Mouse (Mus musculus): ENCODE measurements around the gene Klhdc8a. TPM values are rescaled to one million over a fixed set of nuclear protein-coding genes. Genes with fewer than 3 reads are reported as not detected.

Klhdc8a gene
- total RNA-seq, 4 experiments from 2014 or later, result 11.8 to 22.9 (median 17.5) TPM

DNA sequence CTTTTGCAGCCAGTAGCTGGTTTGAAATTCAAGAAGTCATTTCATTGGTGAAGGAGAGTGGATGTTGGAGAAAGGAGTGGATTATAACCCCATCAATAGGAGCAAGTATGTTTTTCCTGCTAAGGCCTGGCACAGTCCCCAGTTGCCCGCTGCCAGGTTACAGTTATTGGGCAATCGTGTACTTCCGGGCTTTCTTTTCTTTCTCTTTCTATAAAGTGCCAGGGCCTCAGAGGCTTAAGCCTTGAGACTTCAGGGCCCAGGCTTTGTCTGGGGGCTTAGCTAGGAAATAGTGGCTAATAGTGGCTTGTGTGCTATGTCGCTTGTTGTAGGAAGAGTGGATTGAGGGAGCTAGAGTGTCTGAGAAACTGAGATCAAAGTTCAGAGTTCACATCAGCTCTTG is 19.0 kb downstream of the Klhdc8a start:
- no peak for DNase-seq (ENCODE audit: low spot score)

GRCm38 (mm10) chr1:132317894-132318863 is 19.8 kb downstream of the Klhdc8a start:
- DNase-seq (ENCODE audit: low spot score), result no peak

GRCm38 (mm10) chr1:132319242-132319641 is 20.8 kb downstream of the Klhdc8a start:
- DNase-seq (ENCODE audit: low spot score), result no peak

GRCm38 (mm10) chr1:132321821-132322580 is 23.6 kb downstream of the Klhdc8a start:
- no peak for DNase-seq (ENCODE audit: low spot score)

DNA sequence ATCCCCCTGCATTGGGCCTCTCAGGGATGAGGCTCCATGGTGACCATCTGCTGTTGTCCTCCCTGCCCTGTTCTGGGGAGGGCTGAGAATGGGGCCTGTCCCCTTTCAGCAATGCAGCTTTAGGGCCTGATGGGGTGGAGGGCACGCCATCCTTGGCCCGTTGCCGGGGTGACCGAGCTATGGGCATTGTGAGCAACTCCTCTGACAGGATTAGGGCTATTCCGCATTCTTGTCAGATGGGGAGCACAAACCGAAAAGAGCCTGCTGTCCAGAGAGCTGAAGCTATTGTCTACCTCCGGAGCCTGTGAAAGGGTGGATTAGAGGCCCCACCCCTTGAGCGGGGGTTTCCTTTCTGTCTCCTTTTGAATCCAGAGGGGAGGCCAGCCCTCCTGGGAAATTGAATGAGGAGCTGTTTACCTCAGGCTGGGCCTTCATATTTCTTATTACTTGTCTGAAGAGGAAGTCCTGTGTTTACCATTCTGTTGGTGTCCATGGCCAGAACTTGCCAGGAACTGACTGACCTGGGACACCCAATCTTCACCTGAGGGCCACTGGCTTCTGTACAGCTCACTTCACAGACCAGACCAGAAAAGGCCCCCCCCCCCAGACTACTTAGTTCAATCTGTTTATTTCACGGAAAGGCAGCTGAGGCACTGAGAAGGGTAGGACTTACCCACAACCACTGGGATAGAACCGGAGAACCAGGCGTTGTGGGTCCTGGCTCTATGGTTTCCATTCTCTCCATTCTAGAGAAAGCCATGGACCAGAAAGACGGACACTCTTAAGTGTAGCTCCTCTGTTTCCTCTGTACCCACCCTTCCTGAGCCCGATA is 24.5 kb downstream of the Klhdc8a start:
- no peak for DNase-seq (ENCODE audit: low spot score)

- no peak for DNase-seq (ENCODE audit: low spot score)
These were observed 28.4 kb downstream of the Klhdc8a start for GRCm38 (mm10) chr1:132326777-132327176.

- DNase-seq (ENCODE audit: low spot score), result no peak
These were observed 29.1 kb downstream of the Klhdc8a start for GRCm38 (mm10) chr1:132327477-132327876.

DNA sequence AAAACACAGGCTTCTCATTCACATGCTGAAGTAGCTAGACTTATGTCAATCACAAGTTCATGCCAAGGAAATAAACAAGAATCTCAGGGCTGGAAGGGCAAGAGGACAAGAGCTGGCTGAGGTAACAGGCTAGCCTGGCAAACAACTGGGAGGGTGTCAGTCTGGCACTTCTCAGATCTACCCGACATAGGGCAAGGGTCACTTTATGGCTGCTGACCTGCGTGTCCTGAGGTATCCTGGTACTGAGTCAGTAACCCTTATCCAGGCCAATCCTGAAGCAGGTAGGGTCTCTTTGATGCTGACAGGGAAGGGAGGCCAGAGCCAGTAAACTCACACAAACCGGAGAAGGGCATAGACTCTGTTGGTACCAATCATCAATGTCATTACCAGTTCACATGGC is 30.1 kb downstream of the Klhdc8a start:
- no peak for DNase-seq (ENCODE audit: low spot score)

DNA sequence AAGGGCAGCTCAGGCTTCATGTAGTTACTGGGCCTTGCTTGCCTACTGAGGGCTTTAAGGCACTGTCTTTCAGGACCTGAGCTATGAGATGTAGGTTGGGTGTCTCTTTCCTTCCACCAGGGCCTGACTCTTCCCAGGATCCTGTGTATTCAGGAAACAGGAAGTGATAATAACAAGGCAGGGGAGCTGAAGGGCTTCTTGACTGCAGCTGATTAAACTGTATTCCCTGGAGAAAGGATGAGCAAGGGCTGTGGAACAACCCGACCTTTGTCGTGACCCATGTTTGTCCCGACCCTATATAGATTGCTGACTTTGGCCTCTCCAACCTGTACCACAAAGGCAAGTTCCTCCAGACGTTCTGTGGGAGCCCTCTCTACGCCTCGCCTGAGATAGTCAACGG is 31.2 kb downstream of the Klhdc8a start:
- no peak for DNase-seq (ENCODE audit: low spot score)

DNA sequence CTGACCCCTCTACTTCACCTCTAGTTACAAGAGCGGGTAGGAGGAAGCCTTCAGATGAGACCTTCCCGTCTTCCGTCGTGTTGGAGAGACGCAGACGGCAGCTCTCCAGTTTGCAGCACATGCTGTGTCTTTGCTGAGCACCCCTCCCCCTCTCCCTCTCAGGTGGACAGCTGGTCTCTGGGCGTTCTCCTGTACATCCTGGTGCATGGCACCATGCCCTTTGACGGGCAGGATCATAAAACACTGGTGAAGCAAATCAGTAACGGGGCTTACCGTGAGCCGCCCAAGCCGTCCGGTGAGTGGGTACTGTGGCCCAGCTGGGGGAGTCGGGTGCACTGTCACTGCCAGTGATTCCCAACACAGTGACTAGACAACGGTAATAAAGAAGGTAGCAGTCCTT is 32.0 kb downstream of the Klhdc8a start:
- DNase-seq (ENCODE audit: low spot score), result no peak

- no peak for DNase-seq (ENCODE audit: low spot score)
These were observed 32.9 kb downstream of the Klhdc8a start for GRCm38 (mm10) chr1:132331283-132331682.

GRCm38 (mm10) chr1:132333201-132333600 is 34.8 kb downstream of the Klhdc8a start:
- DNase-seq (ENCODE audit: low spot score), result no peak

GRCm38 (mm10) chr1:132333675-132334141 is 35.3 kb downstream of the Klhdc8a start:
- DNase-seq (ENCODE audit: low spot score), result peak; percentile 76

DNA sequence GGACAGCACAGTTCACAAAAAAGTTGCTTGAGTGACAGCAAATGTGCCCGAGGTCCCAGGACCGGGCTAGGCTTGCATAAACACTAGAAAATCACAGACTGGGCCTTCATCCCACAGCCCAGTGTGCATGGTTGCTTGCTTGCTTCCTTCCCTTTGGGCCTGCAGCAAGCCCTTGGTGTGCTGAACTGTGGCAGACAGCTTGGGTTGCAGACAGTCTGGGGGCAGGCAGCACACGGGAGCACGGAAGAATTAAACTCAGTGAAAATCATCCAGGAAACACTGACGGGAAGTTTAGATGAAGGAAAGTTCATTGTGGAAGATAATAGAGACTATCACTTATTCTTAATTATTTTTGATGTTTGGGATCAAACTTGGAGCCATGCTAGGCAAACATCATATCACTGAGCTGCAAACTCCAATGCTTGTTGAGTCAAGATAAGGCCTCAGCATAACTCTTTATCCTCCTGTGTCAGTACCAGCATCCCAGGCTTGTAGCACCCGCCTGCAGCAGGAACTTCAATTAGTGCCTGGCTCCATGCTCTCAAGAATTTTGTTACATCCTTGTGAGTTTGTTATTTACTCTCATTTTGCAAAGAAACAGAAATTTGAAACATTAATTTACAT is 35.9 kb downstream of the Klhdc8a start:
- DNase-seq (ENCODE audit: low spot score), result no peak

- peak; percentile 65 for DNase-seq (ENCODE audit: low spot score)
These were observed 37.0 kb downstream of the Klhdc8a start for GRCm38 (mm10) chr1:132335378-132335965.

DNA sequence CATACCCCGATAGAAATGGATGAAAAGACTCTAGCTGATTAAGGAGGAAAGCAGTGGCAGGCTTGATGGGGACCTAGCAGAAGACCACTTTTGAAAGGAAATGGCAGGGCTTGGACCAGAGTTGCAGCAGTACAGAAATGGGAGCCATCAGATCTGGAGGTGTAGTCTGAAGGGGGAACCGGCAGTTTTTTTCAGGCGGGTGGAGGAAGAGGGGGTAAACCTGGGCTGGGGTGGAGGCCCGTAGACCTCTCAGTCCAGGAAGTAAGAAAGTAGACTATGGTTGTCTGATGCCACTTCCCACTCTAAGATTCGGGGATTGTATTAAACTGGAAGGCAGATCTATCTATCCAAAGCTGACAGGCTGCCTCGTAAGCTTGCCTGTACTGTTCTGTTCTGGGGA is 38.5 kb downstream of the Klhdc8a start:
- no peak for DNase-seq (ENCODE audit: low spot score)

DNA sequence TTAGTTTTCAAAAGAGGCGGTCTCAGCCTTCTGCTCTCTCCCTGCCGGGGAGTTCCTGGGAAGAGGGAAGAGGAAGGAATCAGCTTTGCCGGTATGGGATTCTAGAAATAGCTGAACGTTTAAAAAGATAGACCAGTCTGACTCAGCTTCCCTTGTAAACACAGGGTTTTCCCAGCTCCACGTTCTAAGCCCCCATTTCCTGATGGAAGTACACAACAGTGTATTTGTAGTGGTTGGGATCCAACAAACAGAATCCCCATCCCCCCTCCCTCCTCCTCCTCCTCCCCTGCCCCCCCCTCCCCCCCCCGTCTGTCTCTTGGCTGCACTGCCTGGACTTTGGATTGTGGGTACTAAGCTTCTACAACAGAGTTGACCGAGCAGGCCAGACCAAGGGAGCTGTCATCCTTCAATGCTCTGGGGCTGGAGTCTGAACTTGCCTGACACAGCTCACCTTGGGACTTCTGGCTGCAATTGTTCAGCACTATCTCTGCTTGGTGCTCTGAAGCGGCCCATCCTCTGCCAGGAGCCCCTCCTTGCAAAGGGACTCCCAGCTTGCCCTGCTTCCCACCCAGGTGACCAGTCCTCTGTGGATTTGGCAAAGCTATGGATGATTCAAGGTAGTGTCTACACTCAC is 39.7 kb downstream of the Klhdc8a start:
- DNase-seq (ENCODE audit: low spot score), result peak; percentile 74

- peak; percentile 85 for DNase-seq (ENCODE audit: low spot score)
These were observed 43.5 kb downstream of the Klhdc8a start for GRCm38 (mm10) chr1:132341731-132342501.

- DNase-seq (ENCODE audit: low spot score), result no peak
These were observed 44.1 kb downstream of the Klhdc8a start for GRCm38 (mm10) chr1:132342518-132342917.

Data from heart, adult 8-10 months (tissue).